ENCODE assay signal across 23 mouse cellular contexts in the genomic region with DNA sequence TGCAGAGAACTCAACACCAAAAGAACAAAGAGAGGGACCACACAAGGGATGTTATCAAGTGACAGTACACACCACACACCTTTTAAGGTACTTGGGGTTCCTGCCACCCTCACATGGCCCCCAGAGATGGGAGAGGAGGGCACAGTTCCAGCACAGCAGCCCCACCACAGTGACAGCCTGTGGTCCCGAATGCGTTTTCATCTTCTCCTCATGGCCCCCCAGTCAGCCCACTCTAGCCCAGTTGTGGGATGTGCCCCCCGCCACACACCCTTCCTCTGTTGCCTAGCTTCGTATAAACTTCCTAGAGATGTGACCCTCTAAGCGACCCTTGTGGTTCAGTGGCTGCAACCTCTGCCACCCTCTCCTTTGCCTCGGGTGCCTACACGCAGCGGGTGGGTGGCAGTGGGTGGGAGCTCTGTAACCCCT. TPM values are rescaled to one million over a fixed set of nuclear protein-coding genes. Genes with fewer than 3 reads are reported as not detected.
DNase-seq lines count a peak whose midpoint lies in the region; ATAC-seq lines count a peak whose summit lies in the region.
"Had no signal": no experiment of that assay in that cellular context is flagged by ENCODE, and none has a peak within 500 bp of the region (broad histone marks: within the 10 kb centered on the region; RNA-seq: fewer than 3 reads in every experiment).

No protein-coding gene starts in this region.

- no peak for ATAC-seq in heart, embryonic 16.5 days (replicated peaks; ENCODE audit: extremely low read depth, insufficient read depth, low FRiP score)
- no peak for ATAC-seq in neural tube, embryonic 15.5 days (ENCODE audit: low FRiP score)
- ATAC-seq: forebrain, postnatal 0 days; liver, embryonic 12.5 days had no signal

- no peak overlapping the region for H3K4me2 ChIP-seq in heart, embryonic 16.5 days (ENCODE audit: low read depth, low read length)
- no peak overlapping the region for H3K4me2 ChIP-seq in neural tube, embryonic 15.5 days
- H3K4me2 ChIP-seq: limb, embryonic 13.5 days; liver, embryonic 12.5 days; midbrain, embryonic 11.5 days had no signal

- 89% methylated on average over 8 of the region's 8 CpGs for WGBS in heart, embryonic 16.5 days
- WGBS in neural tube, embryonic 15.5 days: 89% methylated on average over 8 of the region's 8 CpGs

- H3K4me1 ChIP-seq in heart, embryonic 16.5 days (ENCODE audit: control insufficient read depth, insufficient read depth, low read length): peaks cover 6% of the 10 kb centered on the region; the same call in 1 of the 2 replicates
- H3K4me1 ChIP-seq in neural tube, embryonic 15.5 days: no peaks in the 10 kb centered on the region
- H3K4me1 ChIP-seq: embryonic facial prominence, embryonic 10.5 days; liver, embryonic 12.5 days had no signal

- no peak overlapping the region for H3K4me3 ChIP-seq in heart, embryonic 16.5 days (ENCODE audit: low read length)
- H3K4me3 ChIP-seq in neural tube, embryonic 15.5 days (replicated peaks): no peak overlapping the region
- H3K4me3 ChIP-seq: embryonic facial prominence, embryonic 10.5 days; heart, adult 2 months; limb, embryonic 13.5 days; liver, embryonic 12.5 days had no signal

- H3K27me3 ChIP-seq in heart, embryonic 16.5 days (ENCODE audit: control insufficient read depth, insufficient read depth, low read length): no peaks in the 10 kb centered on the region
- H3K27me3 ChIP-seq in neural tube, embryonic 15.5 days (replicated peaks): no peaks in the 10 kb centered on the region
- H3K27me3 ChIP-seq: limb, embryonic 13.5 days; liver, embryonic 12.5 days had no signal

- H3K9ac ChIP-seq in heart, embryonic 16.5 days (ENCODE audit: low read length): no peak overlapping the region
- no peak overlapping the region for H3K9ac ChIP-seq in neural tube, embryonic 15.5 days (replicated peaks)
- H3K9ac ChIP-seq: forebrain, postnatal 0 days; limb, embryonic 13.5 days; liver, embryonic 12.5 days had no signal

- H3K27ac ChIP-seq in heart, embryonic 16.5 days (ENCODE audit: low read length): peak overlapping the region; percentile 76
- H3K27ac ChIP-seq in neural tube, embryonic 15.5 days (replicated peaks): no peak overlapping the region
- H3K27ac ChIP-seq: embryonic facial prominence, embryonic 10.5 days; heart, adult 2 months; limb, embryonic 13.5 days; liver, embryonic 12.5 days had no signal

- no peaks in the 10 kb centered on the region for H3K36me3 ChIP-seq in heart, embryonic 16.5 days (ENCODE audit: control insufficient read depth, insufficient read depth)
- no peaks in the 10 kb centered on the region for H3K36me3 ChIP-seq in neural tube, embryonic 15.5 days
- H3K36me3 ChIP-seq: embryonic facial prominence, embryonic 10.5 days; limb, embryonic 13.5 days; liver, embryonic 12.5 days had no signal

- no peak for DNase-seq in heart, adult 8-10 months (ENCODE audit: low spot score)
- peak; percentile 69 for DNase-seq in T-cell, adult 2 months (ENCODE audit: low spot score)
- DNase-seq in thymus, adult 18-20 months: peak; percentile 52 to 67
- DNase-seq in thymus, postnatal 36 days: peak; percentile 72 to 79
- no peak for DNase-seq in kidney, adult 9 months
- no peak for DNase-seq in Muller cell, postnatal 12 days (ENCODE audit: inconsistent ontology term)
- DNase-seq: adrenal gland, postnatal 25 days; cerebellum, adult 8-10 months; forebrain, postnatal 0 days; gastrocnemius, postnatal 25 days; heart, adult 2 months; heart, postnatal 14 days; kidney, adult 18-20 months; lung, adult 2 months; lung, postnatal 14 days had no signal

- H3K9me3 ChIP-seq in heart, embryonic 16.5 days (replicated peaks; ENCODE audit: control insufficient read depth, low read length): no peaks in the 10 kb centered on the region
- H3K9me3 ChIP-seq in neural tube, embryonic 15.5 days (replicated peaks): no peaks in the 10 kb centered on the region
- H3K9me3 ChIP-seq: embryonic facial prominence, embryonic 10.5 days; limb, embryonic 13.5 days; liver, embryonic 12.5 days had no signal

RNA-seq across cellular contexts. Expression of a gene that starts 2.1 kb away (rescaled TPM):
- 0.25 and 2.1 TPM in 2 replicates for polyA plus RNA-seq in heart, embryonic 16.5 days (2015; fragmentation: Nextera tagmentation; extraction: Ambion mirVana)
- total RNA-seq in heart, adult 8-10 months (2022): under 1 TPM; 0.19 to 0.54 (median 0.25) TPM
- 0.17 and 0.61 TPM in 2 replicates for polyA plus RNA-seq in neural tube, embryonic 15.5 days (2015; fragmentation: Nextera tagmentation; extraction: Ambion mirVana)
- polyA plus RNA-seq: embryonic facial prominence, embryonic 10.5 days; midbrain, embryonic 11.5 days had no signal

RNA-seq across cellular contexts. Expression of a gene that starts 22.2 kb away (rescaled TPM):
- polyA plus RNA-seq in heart, embryonic 16.5 days (2015; fragmentation: Nextera tagmentation; extraction: Ambion mirVana): 2.4 and 2.7 TPM in 2 replicates
- total RNA-seq in heart, adult 8-10 months (2022): 1 to 10 TPM in 1 of 4 experiments, under 1 TPM in 3; 0.31 to 1.6 (median 0.74) TPM
- 28.9 and 33.8 TPM in 2 replicates for polyA plus RNA-seq in neural tube, embryonic 15.5 days (2015; fragmentation: Nextera tagmentation; extraction: Ambion mirVana)
- total RNA-seq: megakaryocyte progenitor cell, adult 5-6 weeks; neutrophil, adult 5-6 weeks had no signal

RNA-seq across cellular contexts. Expression of a gene that starts 25.5 kb away (rescaled TPM):
- polyA plus RNA-seq in heart, embryonic 16.5 days (2015; fragmentation: Nextera tagmentation; extraction: Ambion mirVana): 1.1 and 1.7 TPM in 2 replicates
- under 1 TPM in 2 of 4 experiments, not detected in 2; 0.24 to 0.75 TPM for total RNA-seq in heart, adult 8-10 months (2022)
- polyA plus RNA-seq in neural tube, embryonic 15.5 days (2015; fragmentation: Nextera tagmentation; extraction: Ambion mirVana): 3.2 and 3.5 TPM in 2 replicates

RNA-seq across cellular contexts. Expression of a gene that starts 28.4 kb away (rescaled TPM):
- 12.3 and 15.2 TPM in 2 replicates for polyA plus RNA-seq in heart, embryonic 16.5 days (2015; fragmentation: Nextera tagmentation; extraction: Ambion mirVana)
- 1 to 10 TPM; 8.0 to 9.7 (median 9.4) TPM for total RNA-seq in heart, adult 8-10 months (2022)
- 22.2 and 24.0 TPM in 2 replicates for polyA plus RNA-seq in neural tube, embryonic 15.5 days (2015; fragmentation: Nextera tagmentation; extraction: Ambion mirVana)
- total RNA-seq: neutrophil, adult 5-6 weeks had no signal

RNA-seq across cellular contexts. Expression of a gene that starts 33.9 kb away (rescaled TPM):
- polyA plus RNA-seq in heart, embryonic 16.5 days (2015; fragmentation: Nextera tagmentation; extraction: Ambion mirVana): 203 and 265 TPM in 2 replicates
- 100 to 1,000 TPM; 116 to 160 (median 152) TPM for total RNA-seq in heart, adult 8-10 months (2022)
- polyA plus RNA-seq in neural tube, embryonic 15.5 days (2015; fragmentation: Nextera tagmentation; extraction: Ambion mirVana): 637 and 745 TPM in 2 replicates

Comparison
In these comparisons a context has a peak if more than half of its experiments do, and no peak if none do; other contexts are left out.
1. DNase-seq: peak in T-cell, adult 2 months (single experiment), thymus, adult 18-20 months (2 of 2) and thymus, postnatal 36 days (2 of 2); none in heart, adult 8-10 months (single experiment), kidney, adult 9 months (single experiment) and Muller cell, postnatal 12 days (single experiment).